Mouse (Mus musculus) central nervous system, embryonic 11.5 days (tissue): Measurements from ENCODE around the gene Zgpat. TPM values are rescaled to one million over a fixed set of nuclear protein-coding genes. Genes with fewer than 3 reads are reported as not detected.

Source experiments
- polyA plus RNA-seq: library from polyadenylated mRNA; depleted of rRNA; stranded (reverse); fragments of >200 nt; gene quantifications from 2 replicates; pipeline ENCODE4 v1.2.3, GENCODE M21; 2012; rRNA removed

Gene Zgpat
- polyA plus RNA-seq, result 63.2 and 85.0 TPM in 2 replicates

DNA sequence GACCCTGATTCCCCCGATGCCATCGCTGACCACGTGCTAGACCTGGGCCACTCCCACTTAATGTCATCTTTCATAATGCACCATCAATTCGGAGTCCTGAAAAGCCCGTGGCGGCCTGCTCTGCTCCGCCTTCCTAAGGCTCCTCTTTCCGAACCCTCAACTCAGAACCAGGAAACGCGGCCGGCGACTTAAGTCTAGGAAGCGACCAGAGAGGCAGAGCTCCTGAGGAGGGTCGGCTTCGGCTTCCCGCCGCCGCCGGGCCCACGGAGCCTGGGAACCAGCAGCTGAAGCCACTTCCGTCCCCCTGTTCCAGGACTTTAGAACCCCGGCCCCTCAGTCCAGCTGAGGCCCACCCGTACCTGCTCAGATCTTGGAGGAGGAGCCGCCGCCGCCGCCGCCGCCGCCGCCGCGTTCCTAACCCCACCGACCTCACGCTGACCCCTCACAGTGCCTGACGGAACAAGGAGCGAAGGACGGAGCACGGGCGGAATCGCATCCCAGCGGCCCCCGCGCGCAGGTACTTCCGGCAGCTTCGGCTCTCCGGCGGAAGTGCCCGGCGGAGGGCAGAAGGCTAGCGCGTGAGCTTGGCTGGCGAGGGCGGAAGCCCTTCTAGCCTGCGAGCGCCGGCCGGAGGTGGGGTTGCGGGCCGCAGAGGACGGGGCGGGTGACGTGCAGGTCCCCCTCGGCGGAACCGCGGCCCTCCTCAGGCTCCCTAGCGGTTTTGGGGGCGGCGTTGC, at the start of gene Zgpat, which contains the start of gene Arfrp1:
Zgpat (plus strand) TSS at position 69 of the 737 bp plus-strand sequence.
Arfrp1 (minus strand) TSS at position 545 of the 737 bp plus-strand sequence.

DNA sequence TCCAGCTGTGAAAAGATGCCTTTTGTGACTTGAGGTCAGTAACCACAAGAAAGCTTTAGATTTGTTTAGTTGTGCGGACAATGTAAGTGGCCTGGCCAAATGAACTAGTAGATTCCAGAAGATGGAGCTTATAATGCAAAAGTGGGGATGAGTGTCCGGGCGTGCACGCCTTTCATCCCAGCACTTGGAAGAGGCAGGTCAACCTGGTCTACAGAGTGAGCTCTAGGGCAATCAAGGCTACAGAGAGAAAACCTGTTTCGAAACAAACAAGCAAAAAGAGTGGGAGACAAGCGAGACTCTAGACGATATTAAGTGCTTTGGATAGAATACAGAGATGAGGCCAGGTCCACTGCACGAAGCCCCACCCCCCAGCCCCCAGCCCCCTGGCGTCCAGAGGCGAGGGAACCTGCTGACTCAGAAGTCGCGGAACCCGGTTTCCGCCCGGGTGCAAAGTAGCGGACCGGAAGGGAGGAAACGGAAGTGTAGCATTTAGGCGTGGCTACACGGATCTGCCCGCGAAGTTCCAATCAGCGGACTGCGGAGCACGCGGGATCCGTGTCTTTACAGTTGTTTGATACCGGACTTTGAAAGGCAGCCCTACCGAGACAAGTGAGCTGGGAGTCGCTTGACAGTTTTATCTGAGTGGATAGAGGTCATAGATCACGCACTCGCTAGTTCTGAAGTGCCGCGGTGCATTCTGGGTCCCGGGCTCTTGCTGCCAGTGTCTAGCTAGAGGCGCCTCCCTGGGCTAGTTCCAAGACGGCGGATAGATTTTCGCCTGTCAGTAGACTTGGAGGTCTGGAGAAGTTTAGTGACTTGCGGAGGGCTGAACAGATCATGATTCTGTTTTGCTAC, 45.3 kb upstream of the Zgpat start, which contains the start of gene Rtel1:
Rtel1 (plus strand) TSS at position 492 of the 855 bp plus-strand sequence.

DNA sequence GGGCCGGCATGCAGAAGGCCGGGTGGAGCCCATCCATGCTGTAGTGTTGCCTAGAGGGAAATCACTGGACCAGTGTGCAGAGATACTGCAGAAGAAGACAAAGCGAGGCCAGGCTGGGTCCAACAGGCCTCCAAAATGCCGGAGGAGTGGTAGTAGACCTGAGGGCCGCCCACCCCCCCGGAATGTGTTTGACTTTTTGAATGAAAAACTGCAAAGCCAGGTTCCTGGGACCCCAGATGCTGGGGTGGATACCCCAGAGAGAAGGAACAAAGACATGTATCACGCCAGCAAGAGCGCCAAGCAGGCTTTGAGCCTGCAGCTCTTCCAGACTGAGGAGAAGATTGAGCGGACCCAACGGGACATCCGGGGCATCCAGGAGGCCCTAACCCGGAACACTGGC, 15.1 kb downstream of the Zgpat start, which contains the start of gene Lime1:
Lime1 (plus strand) TSS at position 301 of the 400 bp plus-strand sequence.

Other genes with a start within 250 kb of the Zgpat start
- gene Kcnq2, start 229.6 kb upstream of the Zgpat start, polyA plus RNA-seq, result 19.1 and 19.2 TPM in 2 replicates
- 6.3 and 8.5 TPM in 2 replicates for gene Eef1a2, start 207.9 kb upstream of the Zgpat start, polyA plus RNA-seq
- 169 and 247 TPM in 2 replicates for gene Ppdpf, start 177.7 kb upstream of the Zgpat start, polyA plus RNA-seq
- 0.02 TPM in 1 of 2 replicates, not detected in the other for gene Ptk6, start 162.1 kb upstream of the Zgpat start, polyA plus RNA-seq
- 0.05 and 0.17 TPM in 2 replicates for gene Srms, start 151.7 kb upstream of the Zgpat start, polyA plus RNA-seq
- gene Fndc11, start 144.9 kb upstream of the Zgpat start, polyA plus RNA-seq, result 0.13 and 0.20 TPM in 2 replicates
- gene Helz2, start 122.9 kb upstream of the Zgpat start, polyA plus RNA-seq, result 1.7 and 2.9 TPM in 2 replicates
- 21.5 and 33.3 TPM in 2 replicates for gene Gmeb2, start 76.9 kb upstream of the Zgpat start, polyA plus RNA-seq
- 166 and 354 TPM in 2 replicates for gene Stmn3, start 50.4 kb upstream of the Zgpat start, polyA plus RNA-seq
- gene Rtel1, start 45.2 kb upstream of the Zgpat start, polyA plus RNA-seq, result 98.4 and 116 TPM in 2 replicates
- 86.3 and 95.1 TPM in 2 replicates for gene Arfrp1, start 476 bp downstream of the Zgpat start, polyA plus RNA-seq
- 38.4 and 60.0 TPM in 2 replicates for gene Lime1, start 15.2 kb downstream of the Zgpat start, polyA plus RNA-seq
- 11.8 and 16.4 TPM in 2 replicates for gene Zbtb46, start 94.5 kb downstream of the Zgpat start, polyA plus RNA-seq
- not detected in 2 replicates for gene Abhd16b, start 128.3 kb downstream of the Zgpat start, polyA plus RNA-seq
- gene Tpd52l2, start 132.2 kb downstream of the Zgpat start, polyA plus RNA-seq, result 137 and 215 TPM in 2 replicates
- gene Dnajc5, start 155.6 kb downstream of the Zgpat start, polyA plus RNA-seq, result 72.3 and 86.8 TPM in 2 replicates
- gene Uckl1, start 220.0 kb downstream of the Zgpat start, polyA plus RNA-seq, result 59.6 and 92.4 TPM in 2 replicates
- 50.4 and 77.7 TPM in 2 replicates for gene Prpf6, start 226.9 kb downstream of the Zgpat start, polyA plus RNA-seq
- gene Zfp512b, start 227.9 kb downstream of the Zgpat start, polyA plus RNA-seq, result 86.1 and 97.7 TPM in 2 replicates
- 27.2 and 38.4 TPM in 2 replicates for gene Samd10, start 234.3 kb downstream of the Zgpat start, polyA plus RNA-seq